Mouse (Mus musculus) midbrain, embryonic 11.5 days (tissue): Measurements from ENCODE around the gene Sucla2. TPM values are rescaled to one million over a fixed set of nuclear protein-coding genes. Genes with fewer than 3 reads are reported as not detected.
A peak's percentile ranks its signal among the peaks of the same experiment; 100 is the strongest.
"Not testable (repeated sequence)": the region's sequence is repeated elsewhere in the genome, so short reads cannot be mapped to it uniquely, and the experiment has no call there.

Experiments
- ATAC-seq: fragments of 200-750 bp; cut with Nextera tagmentation; 2 replicates; pipeline ENCODE4 v1.8.0; 2017; ENCODE audit warnings: moderate TSS enrichment, moderate library complexity; ENCODE audit not compliant: low FRiP score
- DNase-seq: peaks from one replicate; pipeline ENCODE4 v3.0.0; 2015; ENCODE audit warnings: low spot score; ENCODE audit errors: missing footprints
- H3K27ac ChIP-seq: fragments of 300-500 bp; sonication (generic); 2 replicates; pipeline ENCODE4 v1.5.1; 2014; ENCODE audit warnings: low read depth, low read length
- H3K27me3 ChIP-seq: fragments of 300-500 bp; sonication (generic); 2 replicates; pipeline ENCODE4 v1.6.1; 2014; ENCODE audit warnings: mild to moderate bottlenecking, low read length, moderate library complexity, mixed read lengths; ENCODE audit not compliant: control insufficient read depth, insufficient read depth
- H3K36me3 ChIP-seq: fragments of 300-500 bp; sonication (generic); 2 replicates; pipeline ENCODE4 v1.6.1; 2014; ENCODE audit warnings: mild to moderate bottlenecking, low read length, moderate library complexity, mixed read lengths; ENCODE audit not compliant: control insufficient read depth, insufficient read depth
- H3K4me1 ChIP-seq: fragments of 300-500 bp; sonication (generic); 2 replicates; pipeline ENCODE4 v1.6.1; 2014; ENCODE audit warnings: low read length; ENCODE audit not compliant: control insufficient read depth, insufficient read depth
- H3K4me2 ChIP-seq: fragments of 300-500 bp; sonication (generic); 2 replicates; pipeline ENCODE4 v1.6.1; 2014; ENCODE audit warnings: mild to moderate bottlenecking, moderate library complexity
- H3K4me3 ChIP-seq: fragments of 300-500 bp; sonication (generic); 2 replicates; pipeline ENCODE4 v1.5.1; 2014; ENCODE audit warnings: low read depth, low read length
- H3K9ac ChIP-seq: fragments of 300-500 bp; sonication (generic); 2 replicates; pipeline ENCODE4 v1.6.1; 2014; ENCODE audit warnings: low read length
- H3K9me3 ChIP-seq: fragments of 300-500 bp; sonication (generic); 2 replicates; pipeline ENCODE4 v1.6.1; 2016; ENCODE audit warnings: low read length; ENCODE audit not compliant: control insufficient read depth
- WGBS: fragments of 180-500 bp; shearing (Covaris S2); extraction: QIAGEN DNeasy Blood & Tissue Kit; methylation state at CpG from one replicate; pipeline ENCODE4 v1.1.7; 2014; 5-methylcytosine and 5-hydroxymethylcytosine counted together
- polyA plus RNA-seq: library from polyadenylated mRNA; unstranded; fragments of >200 nt; fragmentation: Nextera tagmentation; extraction: Ambion mirVana; gene quantifications from 2 replicates; pipeline ENCODE4 v1.2.1, GENCODE M21; 2014

The Sucla2 gene
- polyA plus RNA-seq, 1 experiment from 2014 or later, result 116 TPM

GRCm38 (mm10) chr14:73507200-73507599 lies 17.9 kb upstream of the Sucla2 start:
- no peaks in the 10 kb centered on the region for H3K36me3 ChIP-seq
- no peaks in the 10 kb centered on the region for H3K27me3 ChIP-seq
- no peak for ATAC-seq
- H3K4me1 ChIP-seq, result peaks cover 6% of the 10 kb centered on the region
- no peak for DNase-seq
- H3K4me3 ChIP-seq, result no peak overlapping the region
- 90% methylated on average over 15 of the region's 15 CpGs for WGBS
- H3K4me2 ChIP-seq, result no peak overlapping the region
- H3K27ac ChIP-seq, result no peak overlapping the region
- H3K9ac ChIP-seq, result no peak overlapping the region
- H3K9me3 ChIP-seq, result no peaks in the 10 kb centered on the region

- DNase-seq (no peak), ATAC-seq (no peak)
- WGBS, result 75% methylated on average over 11 of the region's 11 CpGs
- Histone ChIP-seq H3K4me1 (peaks cover 6% of the 10 kb centered on the region), H3K4me3 (no peak overlapping the region), H3K27ac (no peak overlapping the region), H3K9ac (no peak overlapping the region), H3K9me3 (no peaks in the 10 kb centered on the region), H3K4me2 (no peak overlapping the region), H3K27me3 (no peaks in the 10 kb centered on the region), H3K36me3 (peaks cover 2% of the 10 kb centered on the region; the same call in 1 of the 2 replicates)
Observed at GRCm38 (mm10) chr14:73507702-73508376, 17.3 kb upstream of the Sucla2 start.

- Histone ChIP-seq H3K27me3 (no peaks in the 10 kb centered on the region), H3K27ac (no peak overlapping the region), H3K4me3 (no peak overlapping the region), H3K9ac (no peak overlapping the region), H3K9me3 (no peaks in the 10 kb centered on the region), H3K4me2 (no peak overlapping the region), H3K36me3 (peaks cover 2% of the 10 kb centered on the region; the same call in 1 of the 2 replicates), H3K4me1 (peaks cover 6% of the 10 kb centered on the region)
- no peak for DNase-seq
- ATAC-seq, result no peak
- 86% methylated on average over 6 of the region's 6 CpGs for WGBS
Observed at GRCm38 (mm10) chr14:73508630-73509395, 16.3 kb upstream of the Sucla2 start.

- H3K9me3 ChIP-seq, result no peaks in the 10 kb centered on the region
- WGBS, result under 1% methylated on average over 41 of the region's 41 CpGs
- peaks cover 6% of the 10 kb centered on the region for H3K4me1 ChIP-seq
- H3K36me3 ChIP-seq, result peaks cover 2% of the 10 kb centered on the region; the same call in 1 of the 2 replicates
- peak within 1 kb of the TSS; percentile 88 for H3K4me2 ChIP-seq
- DNase-seq (peak; percentile 100), ATAC-seq (peak; percentile 97)
- no peak within 1 kb of the TSS for H3K27ac ChIP-seq
- H3K4me3 ChIP-seq, result peak within 1 kb of the TSS; percentile 80
- no peaks in the 10 kb centered on the region for H3K27me3 ChIP-seq
- peak within 1 kb of the TSS; percentile 79 for H3K9ac ChIP-seq
Observed at GRCm38 (mm10) chr14:73509765-73510423, 15.2 kb upstream of the Sucla2 start, which contains the start of gene Med4. Gene Med4 (plus strand): TSS chr14:73510025.

GRCm38 (mm10) chr14:73524136-73524535 lies 983 bp upstream of the Sucla2 start:
- Histone ChIP-seq H3K36me3 (no peaks in the 10 kb centered on the region), H3K9ac (no peak overlapping the region), H3K9me3 (no peaks in the 10 kb centered on the region), H3K27me3 (no peaks in the 10 kb centered on the region), H3K4me3 (no peak overlapping the region), H3K4me2 (no peak overlapping the region), H3K27ac (no peak overlapping the region), H3K4me1 (no peaks in the 10 kb centered on the region)
- ATAC-seq (no peak), DNase-seq (no peak)
- WGBS, result 78% methylated on average over 3 of the region's 3 CpGs

GRCm38 (mm10) chr14:73528661-73529060 lies 3.5 kb downstream of the Sucla2 start:
- H3K9me3 ChIP-seq, H3K9ac ChIP-seq, H3K4me2 ChIP-seq, ATAC-seq, H3K4me1 ChIP-seq, H3K36me3 ChIP-seq, DNase-seq, H3K27ac ChIP-seq, H3K4me3 ChIP-seq, H3K27me3 ChIP-seq: not testable (repeated sequence)
- 89% methylated on average over 3 of the region's 3 CpGs for WGBS

GRCm38 (mm10) chr14:73533755-73534465 lies 8.8 kb downstream of the Sucla2 start:
- H3K4me1 ChIP-seq, result no peaks in the 10 kb centered on the region
- no peaks in the 10 kb centered on the region for H3K9me3 ChIP-seq
- no peak overlapping the region for H3K4me2 ChIP-seq
- H3K9ac ChIP-seq, result no peak overlapping the region
- 75% methylated on average over 6 of the region's 6 CpGs for WGBS
- H3K36me3 ChIP-seq, result no peaks in the 10 kb centered on the region
- H3K27me3 ChIP-seq, result no peaks in the 10 kb centered on the region
- no peak overlapping the region for H3K27ac ChIP-seq
- DNase-seq (no peak), ATAC-seq (no peak)
- no peak overlapping the region for H3K4me3 ChIP-seq

- Histone ChIP-seq H3K4me2 (no peak overlapping the region), H3K9me3 (no peaks in the 10 kb centered on the region), H3K27me3 (no peaks in the 10 kb centered on the region), H3K4me1 (no peaks in the 10 kb centered on the region), H3K4me3 (no peak overlapping the region), H3K36me3 (no peaks in the 10 kb centered on the region), H3K27ac (no peak overlapping the region), H3K9ac (no peak overlapping the region)
- 86% methylated on average over 2 of the region's 2 CpGs for WGBS
- DNase-seq (no peak), ATAC-seq (no peak)
Observed at GRCm38 (mm10) chr14:73535641-73536040, 10.5 kb downstream of the Sucla2 start.
